Mouse (Mus musculus) lung, adult 2 months (tissue): ENCODE data around the gene Midn.

Source experiments
- CTCF ChIP-seq: fragments of 200-500 bp; IDR thresholded peaks from 2 replicates; pipeline ENCODE4 v1.5.1; 2011; ENCODE audit warnings: mild to moderate bottlenecking, low read length, control low read depth; ENCODE audit not compliant: insufficient read depth
- POLR2A ChIP-seq: fragments of 200-500 bp; IDR thresholded peaks from 2 replicates; pipeline ENCODE4 v1.6.1; 2011; ENCODE audit warnings: low read depth, mild to moderate bottlenecking, control low read depth, low read length, borderline replicate concordance; ENCODE audit errors: extremely low read depth

DNA sequence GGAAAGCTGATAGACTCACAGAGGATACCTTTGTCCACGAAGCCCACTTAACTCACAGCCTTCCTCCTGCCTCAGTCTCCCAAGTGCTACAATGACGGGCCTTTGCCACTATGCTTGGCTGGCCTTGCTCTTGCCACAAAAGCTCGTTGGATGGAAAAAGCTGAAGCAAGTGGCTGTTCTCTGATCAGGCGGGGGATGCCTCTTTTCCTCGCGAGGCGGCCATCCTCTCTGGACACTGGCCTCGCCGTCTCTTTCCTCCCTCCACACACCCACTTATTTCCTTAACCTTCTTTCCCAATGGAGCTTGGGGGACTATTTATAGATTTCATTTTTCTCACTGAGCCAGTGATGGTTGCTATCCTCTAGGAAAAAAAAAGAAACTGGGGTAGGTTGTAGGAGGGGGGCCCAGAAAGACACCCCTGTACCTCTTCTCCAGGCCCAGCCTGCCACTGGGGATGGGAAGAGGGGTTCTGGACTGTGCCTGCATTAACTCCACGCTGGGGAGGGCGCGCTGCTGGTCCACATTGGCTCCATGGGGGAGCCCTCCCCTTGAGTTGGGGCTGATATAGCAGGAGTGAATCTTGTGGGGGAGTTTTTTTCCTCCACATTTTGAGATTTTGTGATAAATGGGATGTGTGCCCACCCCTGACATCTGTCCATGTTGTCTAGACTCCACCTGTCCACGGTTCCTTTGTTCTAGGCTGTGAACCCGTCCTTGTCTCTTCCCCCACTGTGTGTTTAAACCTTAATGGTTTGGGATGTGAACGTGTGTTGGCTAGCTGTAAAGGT, 9.3 kb downstream of the Midn start:
- TF ChIP-seq POLR2A = no peak
- no peak for TF ChIP-seq CTCF
